21 mouse cellular contexts compared by ENCODE assay signal in the genomic region with DNA sequence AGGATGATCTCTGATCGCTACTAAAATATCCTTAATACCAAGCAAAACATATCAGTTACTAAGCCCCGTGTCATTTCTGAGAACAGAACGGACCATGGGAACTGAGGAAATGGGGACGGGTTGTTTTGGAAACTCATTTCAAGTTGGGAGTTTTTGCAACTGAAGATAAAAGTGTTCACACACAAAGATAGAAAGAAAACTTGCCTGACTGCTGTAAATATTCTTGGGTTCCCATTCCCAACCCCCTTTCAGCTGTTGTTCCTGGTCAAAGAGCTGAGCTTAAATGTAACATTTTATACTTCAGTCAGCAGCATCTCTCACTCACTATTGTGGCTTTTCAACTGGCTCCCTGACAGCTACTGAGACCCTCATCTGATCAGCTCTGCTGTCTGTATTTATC.
DNase-seq lines count a peak whose midpoint lies in the region; ATAC-seq and TF ChIP-seq lines count a peak whose summit lies in the region.
"Had no signal": no experiment of that assay in that cellular context is flagged by ENCODE, and none has a peak within 500 bp of the region (broad histone marks: within the 10 kb centered on the region; RNA-seq: fewer than 3 reads in every experiment).

No protein-coding gene starts in this region.

- no peak overlapping the region for H3K4me3 ChIP-seq in heart, embryonic 13.5 days
- H3K4me3 ChIP-seq in stomach, embryonic 14.5 days (ENCODE audit: low read depth, low read length), result no peak overlapping the region
- no peak overlapping the region for H3K4me3 ChIP-seq in stomach, postnatal 0 days (ENCODE audit: low read depth, low read length)
- no peak overlapping the region for H3K4me3 ChIP-seq in limb, embryonic 14.5 days (replicated peaks; ENCODE audit: low read length)
- no peak overlapping the region for H3K4me3 ChIP-seq in forebrain, postnatal 0 days (ENCODE audit: low read depth, low read length)
- H3K4me3 ChIP-seq: embryonic facial prominence, embryonic 12.5 days; hindbrain, embryonic 13.5 days; limb, embryonic 12.5 days; liver, embryonic 15.5 days; midbrain, embryonic 12.5 days; neural tube, embryonic 13.5 days had no signal

- 0 out of 2 replicates have a peak overlapping the region, but pooled peaks have one; percentile 36 for H3K27ac ChIP-seq in heart, embryonic 13.5 days (replicated peaks)
- H3K27ac ChIP-seq in stomach, embryonic 14.5 days (ENCODE audit: low read length), result peak overlapping the region; percentile 66; the same call in 1 of the 2 replicates
- H3K27ac ChIP-seq in stomach, postnatal 0 days (replicated peaks), result no peak overlapping the region; the same call in 1 of the 2 replicates
- peak overlapping the region; percentile 20; the same call in 1 of the 2 replicates for H3K27ac ChIP-seq in limb, embryonic 14.5 days (replicated peaks; ENCODE audit: low read depth, low read length)
- no peak overlapping the region for H3K27ac ChIP-seq in forebrain, postnatal 0 days (ENCODE audit: low read depth, low read length)
- H3K27ac ChIP-seq: hindbrain, embryonic 13.5 days; limb, embryonic 12.5 days; liver, embryonic 15.5 days; neural tube, embryonic 13.5 days had no signal

- intact Hi-C loops in heart, postnatal 36 days (cut with DNase I), result no loop called here

- ATAC-seq in heart, embryonic 13.5 days (ENCODE audit: extremely low read depth, insufficient number of reproducible peaks, low FRiP score, low TSS enrichment), result no peak
- ATAC-seq in stomach, embryonic 14.5 days (ENCODE audit: insufficient number of reproducible peaks, insufficient read depth, low FRiP score, low read depth), result no peak
- no peak for ATAC-seq in stomach, postnatal 0 days (ENCODE audit: low FRiP score, low TSS enrichment)
- no peak for ATAC-seq in limb, embryonic 14.5 days (ENCODE audit: low FRiP score, low read depth)
- no peak for ATAC-seq in forebrain, postnatal 0 days
- ATAC-seq: forebrain, embryonic 16.5 days; inflammation-experienced regulatory T-cells, adult 6 months; lung, postnatal 0 days had no signal

- no peak for TF ChIP-seq POLR2A in limb, embryonic 14.5 days (IDR thresholded peaks at IDR 0.05; ENCODE audit: borderline replicate concordance, extremely low read depth, insufficient read depth, insufficient read length)

- H3K9ac ChIP-seq in heart, embryonic 13.5 days, result no peak overlapping the region
- H3K9ac ChIP-seq in stomach, embryonic 14.5 days (replicated peaks; ENCODE audit: low read depth, low read length), result no peak overlapping the region
- H3K9ac ChIP-seq in stomach, postnatal 0 days (ENCODE audit: low read length), result no peak overlapping the region
- H3K9ac ChIP-seq in limb, embryonic 14.5 days (ENCODE audit: low read depth, low read length, severe bottlenecking), result no peak overlapping the region
- H3K9ac ChIP-seq in forebrain, postnatal 0 days, result no peak overlapping the region
- H3K9ac ChIP-seq: embryonic facial prominence, embryonic 12.5 days; hindbrain, embryonic 13.5 days; limb, embryonic 12.5 days; liver, embryonic 15.5 days; midbrain, embryonic 12.5 days; neural tube, embryonic 13.5 days had no signal

- H3K4me1 ChIP-seq in heart, embryonic 13.5 days, result peaks cover 41% of the 10 kb centered on the region
- H3K4me1 ChIP-seq in stomach, embryonic 14.5 days (ENCODE audit: control insufficient read depth, insufficient read depth, low read length), result peaks cover 19% of the 10 kb centered on the region
- no peaks in the 10 kb centered on the region; the same call in 1 of the 2 replicates for H3K4me1 ChIP-seq in stomach, postnatal 0 days (replicated peaks; ENCODE audit: control insufficient read depth, insufficient read depth)
- peaks cover 26% of the 10 kb centered on the region for H3K4me1 ChIP-seq in limb, embryonic 14.5 days (ENCODE audit: control insufficient read depth, insufficient read depth, low read length)
- peaks cover 3% of the 10 kb centered on the region; the same call in 1 of the 2 replicates for H3K4me1 ChIP-seq in forebrain, postnatal 0 days (ENCODE audit: insufficient read depth)
- H3K4me1 ChIP-seq: liver, embryonic 15.5 days had no signal

- H3K36me3 ChIP-seq in heart, embryonic 13.5 days, result no peaks in the 10 kb centered on the region
- no peaks in the 10 kb centered on the region for H3K36me3 ChIP-seq in stomach, embryonic 14.5 days (ENCODE audit: control insufficient read depth, insufficient read depth, low read length)
- H3K36me3 ChIP-seq in stomach, postnatal 0 days (ENCODE audit: control insufficient read depth, insufficient read depth, low read length), result no peaks in the 10 kb centered on the region
- no peaks in the 10 kb centered on the region for H3K36me3 ChIP-seq in limb, embryonic 14.5 days (ENCODE audit: control insufficient read depth, insufficient read depth, low read length)
- no peaks in the 10 kb centered on the region for H3K36me3 ChIP-seq in forebrain, postnatal 0 days (ENCODE audit: insufficient read depth)
- H3K36me3 ChIP-seq: embryonic facial prominence, embryonic 12.5 days; hindbrain, embryonic 13.5 days; limb, embryonic 12.5 days; liver, embryonic 15.5 days; midbrain, embryonic 12.5 days; neural tube, embryonic 13.5 days had no signal

- no peak for DNase-seq in heart, postnatal 36 days
- no peak for DNase-seq in stomach, postnatal 0 days (ENCODE audit: low spot score)
- peak; percentile 33 for DNase-seq in limb, embryonic 14.5 days (ENCODE audit: low spot score)
- DNase-seq in spleen, postnatal 10 days (ENCODE audit: low spot score in 2 of 2), result no peak
- DNase-seq in forebrain, postnatal 0 days, result no peak
- DNase-seq: adrenal gland, adult 2 months; cerebellum, adult 9-10 months; kidney, adult 9 months; layer of hippocampus, adult 9-11 months; right cerebral cortex, adult 18-20 months had no signal

- TF ChIP-seq EP300 in stomach, postnatal 0 days (optimal IDR thresholded peaks at IDR 0.05), result no peak

- WGBS in heart, embryonic 13.5 days, result 41% methylated on average over 4 of the region's 4 CpGs
- 49% methylated on average over 4 of the region's 4 CpGs for WGBS in stomach, embryonic 14.5 days
- WGBS in stomach, postnatal 0 days, result 54% methylated on average over 4 of the region's 4 CpGs
- 77% methylated on average over 4 of the region's 4 CpGs for WGBS in limb, embryonic 14.5 days
- 77% methylated on average over 4 of the region's 4 CpGs for WGBS in forebrain, postnatal 0 days

- no peak for TF ChIP-seq CTCF in stomach, postnatal 0 days (IDR thresholded peaks at IDR 0.05; ENCODE audit: low read depth)
- no peak for TF ChIP-seq CTCF in forebrain, postnatal 0 days (IDR thresholded peaks at IDR 0.05; ENCODE audit: low read depth)

- no peaks in the 10 kb centered on the region for H3K9me3 ChIP-seq in heart, embryonic 13.5 days
- H3K9me3 ChIP-seq in stomach, embryonic 14.5 days (ENCODE audit: control insufficient read depth, low read depth, low read length), result no peaks in the 10 kb centered on the region
- no peaks in the 10 kb centered on the region for H3K9me3 ChIP-seq in stomach, postnatal 0 days (ENCODE audit: control insufficient read depth, low read length)
- H3K9me3 ChIP-seq in limb, embryonic 14.5 days (ENCODE audit: control insufficient read depth, low read length), result no peaks in the 10 kb centered on the region
- H3K9me3 ChIP-seq in forebrain, postnatal 0 days (ENCODE audit: low read length), result no peaks in the 10 kb centered on the region
- H3K9me3 ChIP-seq: embryonic facial prominence, embryonic 12.5 days; hindbrain, embryonic 13.5 days; limb, embryonic 12.5 days; liver, embryonic 15.5 days; midbrain, embryonic 12.5 days; neural tube, embryonic 13.5 days had no signal

- no peaks in the 10 kb centered on the region for H3K27me3 ChIP-seq in heart, embryonic 13.5 days (replicated peaks)
- H3K27me3 ChIP-seq in stomach, embryonic 14.5 days (ENCODE audit: control insufficient read depth, insufficient read depth, low read length), result no peaks in the 10 kb centered on the region
- H3K27me3 ChIP-seq in stomach, postnatal 0 days (ENCODE audit: control insufficient read depth, insufficient read depth, low read length), result no peaks in the 10 kb centered on the region
- H3K27me3 ChIP-seq in limb, embryonic 14.5 days (ENCODE audit: control insufficient read depth, insufficient read depth, low read length), result no peaks in the 10 kb centered on the region
- H3K27me3 ChIP-seq in forebrain, postnatal 0 days (ENCODE audit: insufficient read depth, low read length), result no peaks in the 10 kb centered on the region
- H3K27me3 ChIP-seq: embryonic facial prominence, embryonic 12.5 days; hindbrain, embryonic 13.5 days; limb, embryonic 12.5 days; liver, embryonic 15.5 days; midbrain, embryonic 12.5 days; neural tube, embryonic 13.5 days had no signal

- no peak overlapping the region for H3K4me2 ChIP-seq in heart, embryonic 13.5 days
- H3K4me2 ChIP-seq in stomach, embryonic 14.5 days (replicated peaks; ENCODE audit: low read depth, low read length), result no peak overlapping the region
- no peak overlapping the region for H3K4me2 ChIP-seq in stomach, postnatal 0 days (replicated peaks; ENCODE audit: low read depth)
- H3K4me2 ChIP-seq in limb, embryonic 14.5 days (replicated peaks; ENCODE audit: low read depth, low read length, severe bottlenecking), result no peak overlapping the region
- H3K4me2 ChIP-seq in forebrain, postnatal 0 days (ENCODE audit: low read depth), result no peak overlapping the region
- H3K4me2 ChIP-seq: embryonic facial prominence, embryonic 12.5 days; hindbrain, embryonic 13.5 days; limb, embryonic 12.5 days; liver, embryonic 15.5 days; midbrain, embryonic 12.5 days; neural tube, embryonic 13.5 days had no signal

Comparison
In these comparisons a context has a peak if more than half of its experiments do, and no peak if none do; other contexts are left out.
1. H3K27ac ChIP-seq: peak in heart, embryonic 13.5 days (single experiment), stomach, embryonic 14.5 days (single experiment) and limb, embryonic 14.5 days (single experiment); none in stomach, postnatal 0 days (single experiment) and forebrain, postnatal 0 days (single experiment).